Mouse (Mus musculus) embryonic facial prominence, embryonic 13.5 days (tissue): ENCODE results near the gene Atp5mpl. TPM values are rescaled to one million over a fixed set of nuclear protein-coding genes. Genes with fewer than 3 reads are reported as not detected.

Experiments
- ATAC-seq: fragments of 200-750 bp; cut with Nextera tagmentation; 2 replicates; pipeline ENCODE4 v1.8.0; 2017; ENCODE audit warnings: low read depth; ENCODE audit not compliant: insufficient number of reproducible peaks, insufficient read depth, low FRiP score, low TSS enrichment
- H3K27ac ChIP-seq: fragments of 300-500 bp; sonication (generic); 2 replicates; pipeline ENCODE4 v1.5.1; 2015; ENCODE audit warnings: moderate library complexity, mild to moderate bottlenecking, inconsistent platforms
- H3K27me3 ChIP-seq: fragments of 300-500 bp; sonication (generic); 2 replicates; pipeline ENCODE4 v1.6.1; 2015; ENCODE audit warnings: mild to moderate bottlenecking, inconsistent platforms
- H3K36me3 ChIP-seq: fragments of 300-500 bp; sonication (generic); 2 replicates; pipeline ENCODE4 v1.6.1; 2015; ENCODE audit warnings: mild to moderate bottlenecking, inconsistent platforms
- H3K4me1 ChIP-seq: fragments of 300-500 bp; sonication (generic); 2 replicates; pipeline ENCODE4 v1.6.1; 2015; ENCODE audit warnings: inconsistent platforms
- H3K4me2 ChIP-seq: fragments of 300-500 bp; sonication (generic); 2 replicates; pipeline ENCODE4 v1.6.1; 2015; ENCODE audit warnings: moderate library complexity, mild to moderate bottlenecking, inconsistent platforms
- H3K4me3 ChIP-seq: fragments of 300-500 bp; sonication (generic); 2 replicates; pipeline ENCODE4 v1.5.1; 2015; ENCODE audit warnings: mild to moderate bottlenecking, inconsistent platforms
- H3K9ac ChIP-seq: fragments of 300-500 bp; sonication (generic); 2 replicates; pipeline ENCODE4 v1.6.1; 2015; ENCODE audit warnings: mild to moderate bottlenecking, inconsistent platforms
- H3K9me3 ChIP-seq: fragments of 300-500 bp; sonication (generic); 2 replicates; pipeline ENCODE4 v1.6.1; 2016; ENCODE audit warnings: inconsistent platforms
- WGBS: fragments of 180-500 bp; shearing (Covaris S2); methylation state at CpG from one replicate; pipeline ENCODE4 v1.1.7; 2015; ENCODE audit warnings: mixed read lengths; 5-methylcytosine and 5-hydroxymethylcytosine counted together
- polyA plus RNA-seq: library from polyadenylated mRNA; unstranded; fragments of >200 nt; fragmentation: Nextera tagmentation; extraction: Ambion mirVana; gene quantifications from 2 replicates; pipeline ENCODE4 v1.2.1, GENCODE M21; 2015

The Atp5mpl gene
- polyA plus RNA-seq, 1 experiment from 2014 or later: 681 TPM

DNA sequence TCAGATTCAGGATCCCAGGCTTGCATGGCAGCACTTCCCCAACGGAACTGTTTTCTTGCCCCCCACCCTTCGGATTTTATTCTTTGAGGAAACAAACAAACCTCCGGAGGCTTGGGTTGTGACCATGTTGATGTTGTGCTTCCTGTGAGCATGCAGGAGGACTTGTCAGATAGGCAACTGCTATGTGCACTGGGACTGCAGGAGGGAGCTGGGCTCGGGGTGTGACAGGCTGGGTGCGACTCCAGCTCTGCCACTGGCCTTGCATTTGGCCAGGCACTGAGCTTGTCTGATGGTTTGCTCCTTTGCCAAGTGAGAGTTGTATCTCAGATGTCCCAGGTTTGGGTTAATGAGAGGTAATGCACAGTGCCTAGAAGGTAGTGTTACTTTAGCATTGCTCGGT lies 11.5 kb upstream of the Atp5mpl start:
- H3K9me3 ChIP-seq: no peaks in the 10 kb centered on the region
- peaks cover 11% of the 10 kb centered on the region for H3K4me1 ChIP-seq
- no peak overlapping the region for H3K27ac ChIP-seq
- H3K4me3 ChIP-seq: no peak overlapping the region
- no peak for ATAC-seq
- WGBS: 80% methylated on average over 6 of the region's 6 CpGs
- no peak overlapping the region for H3K9ac ChIP-seq
- H3K27me3 ChIP-seq: no peaks in the 10 kb centered on the region
- H3K4me2 ChIP-seq: no peak overlapping the region
- H3K36me3 ChIP-seq: no peaks in the 10 kb centered on the region

DNA sequence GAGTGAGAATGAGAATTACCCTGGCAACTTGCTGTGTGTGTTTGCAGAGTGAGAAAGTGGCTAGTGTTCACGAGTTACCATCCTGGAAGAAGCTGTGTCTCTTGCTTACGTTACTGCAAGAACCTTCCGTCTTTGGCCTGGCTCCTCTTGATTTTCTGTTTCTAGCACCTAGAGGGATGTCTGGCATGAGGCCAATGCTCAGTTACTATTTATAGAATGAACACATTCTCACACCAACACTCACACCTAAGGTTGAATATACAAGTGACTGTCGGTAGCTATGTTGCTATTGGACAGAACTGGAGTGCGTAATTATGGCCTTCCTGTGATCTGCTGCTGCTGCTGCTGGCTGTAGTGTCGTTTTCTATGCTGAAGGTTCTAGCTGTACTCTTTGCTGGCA lies 10.4 kb upstream of the Atp5mpl start:
- ATAC-seq: no peak
- no peaks in the 10 kb centered on the region for H3K36me3 ChIP-seq
- H3K27me3 ChIP-seq: no peaks in the 10 kb centered on the region
- no peak overlapping the region for H3K4me3 ChIP-seq
- 44% methylated on average over 6 of the region's 6 CpGs for WGBS
- no peak overlapping the region for H3K9ac ChIP-seq
- no peaks in the 10 kb centered on the region for H3K9me3 ChIP-seq
- no peak overlapping the region for H3K4me2 ChIP-seq
- no peak overlapping the region; the same call in 1 of the 2 replicates for H3K27ac ChIP-seq
- peaks cover 11% of the 10 kb centered on the region for H3K4me1 ChIP-seq

DNA sequence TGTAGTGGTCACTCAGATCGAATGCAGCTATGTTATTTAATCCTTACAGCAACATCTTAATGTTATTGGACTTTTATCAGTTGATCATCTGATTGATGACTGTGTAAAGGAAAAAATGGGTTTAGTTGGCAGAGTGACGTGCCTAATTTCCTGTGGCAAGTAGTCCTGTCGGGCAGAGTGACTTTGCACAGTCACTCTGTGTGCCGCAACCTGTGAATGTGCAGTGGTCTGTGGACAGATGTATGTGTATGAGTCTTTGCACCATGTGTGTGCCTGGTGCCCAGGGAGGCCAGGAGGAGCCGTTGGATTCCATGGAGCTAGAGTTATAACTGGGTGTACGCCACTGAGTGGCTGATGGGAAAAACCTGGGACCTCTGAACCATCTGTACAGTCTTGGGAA lies 7.8 kb upstream of the Atp5mpl start:
- 75% methylated on average over 6 of the region's 6 CpGs for WGBS
- Histone ChIP-seq H3K27me3 (no peaks in the 10 kb centered on the region), H3K36me3 (no peaks in the 10 kb centered on the region), H3K4me3 (no peak overlapping the region), H3K4me2 (no peak overlapping the region), H3K9ac (no peak overlapping the region), H3K27ac (no peak overlapping the region), H3K9me3 (no peaks in the 10 kb centered on the region), H3K4me1 (peaks cover 11% of the 10 kb centered on the region)
- ATAC-seq: no peak

DNA sequence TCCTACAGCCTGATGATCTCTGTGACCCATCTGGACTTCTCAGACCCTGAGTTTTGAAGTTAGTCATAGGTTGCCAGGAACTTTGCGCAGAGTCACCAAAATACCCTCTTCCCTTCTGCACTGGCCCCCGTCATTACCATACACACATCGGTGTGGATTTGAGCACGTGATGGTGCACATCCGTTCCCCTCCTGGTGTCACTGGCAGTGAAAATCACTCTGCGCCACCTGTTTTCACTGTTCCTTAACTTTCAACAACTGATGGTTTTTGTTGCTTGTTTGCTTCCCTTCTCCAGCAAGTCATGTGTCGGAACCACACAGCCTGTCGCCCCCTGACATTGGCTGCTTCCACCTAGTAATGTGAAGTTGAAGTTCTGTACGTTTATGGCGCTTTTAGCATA lies 5.7 kb upstream of the Atp5mpl start:
- no peak for ATAC-seq
- peaks cover 10% of the 10 kb centered on the region for H3K4me1 ChIP-seq
- H3K27me3 ChIP-seq: no peaks in the 10 kb centered on the region
- no peaks in the 10 kb centered on the region for H3K36me3 ChIP-seq
- no peak overlapping the region for H3K4me2 ChIP-seq
- no peaks in the 10 kb centered on the region for H3K9me3 ChIP-seq
- no peak overlapping the region for H3K9ac ChIP-seq
- 89% methylated on average over 10 of the region's 10 CpGs for WGBS
- H3K4me3 ChIP-seq: no peak overlapping the region
- H3K27ac ChIP-seq: no peak overlapping the region

DNA sequence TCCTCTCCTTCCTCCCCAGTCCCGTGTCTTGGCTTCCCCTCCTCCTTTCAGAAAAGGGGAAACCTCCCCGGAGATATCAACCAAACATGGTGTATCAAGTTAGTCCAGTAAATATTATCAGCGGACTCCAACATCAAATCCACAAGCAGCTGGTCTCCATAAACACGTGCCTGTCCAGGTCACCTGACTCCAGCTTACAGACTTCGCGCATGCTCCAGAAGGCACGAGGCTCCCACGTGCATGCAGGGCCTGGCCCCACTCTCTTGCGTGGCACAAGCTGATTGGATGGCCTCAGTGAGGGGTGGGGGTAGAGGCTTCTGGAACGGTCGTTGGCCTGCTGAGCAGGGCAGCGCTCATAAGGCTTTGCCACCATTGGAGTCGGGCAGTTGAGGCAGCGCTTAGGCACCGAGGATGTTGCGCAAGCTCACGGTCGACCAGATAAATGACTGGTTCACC lies 4.5 kb upstream of the Atp5mpl start, which contains the start of gene Tdrd9:
Gene Tdrd9, plus strand, starts transcription at position 329 of the 456 bp plus-strand sequence.
- Histone ChIP-seq H3K9me3 (no peaks in the 10 kb centered on the region), H3K36me3 (no peaks in the 10 kb centered on the region), H3K4me3 (no peak within 1 kb of the TSS), H3K27ac (no peak within 1 kb of the TSS), H3K9ac (no peak within 1 kb of the TSS), H3K27me3 (no peaks in the 10 kb centered on the region), H3K4me2 (no peak within 1 kb of the TSS), H3K4me1 (peaks cover under 1% of the 10 kb centered on the region)
- ATAC-seq: no peak
- WGBS: 85% methylated on average over 18 of the region's 18 CpGs

DNA sequence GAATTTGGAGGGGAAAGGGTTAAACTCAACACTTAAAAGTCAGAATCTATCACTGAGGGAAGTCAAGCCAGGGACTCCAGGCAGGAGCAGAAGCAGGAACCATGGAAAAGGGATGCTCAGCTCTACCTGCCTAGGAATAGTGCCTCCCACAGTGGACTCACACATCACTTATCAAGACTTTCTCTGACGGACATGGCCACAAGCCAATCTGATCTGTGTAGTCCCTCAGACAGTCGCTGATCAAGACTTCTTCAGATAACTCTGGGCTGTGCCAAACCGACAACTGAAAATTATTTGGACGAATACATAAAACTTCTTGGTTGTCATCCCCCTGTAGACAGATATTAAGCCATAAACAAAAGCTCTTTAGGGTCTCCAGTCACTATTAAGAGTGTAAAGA lies 3.3 kb upstream of the Atp5mpl start:
- no peaks in the 10 kb centered on the region for H3K36me3 ChIP-seq
- H3K9me3 ChIP-seq: no peaks in the 10 kb centered on the region
- H3K9ac ChIP-seq: no peak overlapping the region
- 85% methylated on average over 4 of the region's 4 CpGs for WGBS
- H3K27ac ChIP-seq: no peak overlapping the region
- H3K4me1 ChIP-seq: peaks cover 12% of the 10 kb centered on the region
- H3K4me2 ChIP-seq: no peak overlapping the region
- H3K4me3 ChIP-seq: no peak overlapping the region
- H3K27me3 ChIP-seq: no peaks in the 10 kb centered on the region
- ATAC-seq: no peak

DNA sequence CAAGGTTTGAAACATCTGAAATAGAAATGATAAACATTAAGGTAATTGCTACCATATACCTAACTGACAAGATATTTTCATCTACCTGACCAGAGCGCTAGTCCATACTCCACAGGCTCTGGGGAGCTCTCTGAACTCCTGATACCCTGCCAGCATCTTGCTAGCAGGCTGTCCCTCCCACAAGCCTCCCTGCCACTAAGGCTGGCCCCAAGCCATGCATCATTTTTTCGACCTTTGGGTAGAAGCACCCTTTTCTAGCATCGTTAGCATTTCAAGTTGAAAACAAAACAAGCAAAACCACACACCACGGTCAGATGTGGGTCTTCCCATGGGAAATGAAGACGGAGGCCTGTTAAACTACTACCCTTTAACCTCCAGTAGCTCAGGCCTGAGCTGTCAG lies 3.4 kb downstream of the Atp5mpl start:
- 88% methylated on average over 5 of the region's 5 CpGs for WGBS
- no peak overlapping the region for H3K9ac ChIP-seq
- ATAC-seq: no peak
- no peak overlapping the region for H3K4me2 ChIP-seq
- H3K27me3 ChIP-seq: no peaks in the 10 kb centered on the region
- H3K27ac ChIP-seq: no peak overlapping the region
- H3K4me3 ChIP-seq: no peak overlapping the region
- H3K4me1 ChIP-seq: peaks cover 14% of the 10 kb centered on the region
- no peaks in the 10 kb centered on the region for H3K9me3 ChIP-seq
- peaks cover 39% of the 10 kb centered on the region for H3K36me3 ChIP-seq

DNA sequence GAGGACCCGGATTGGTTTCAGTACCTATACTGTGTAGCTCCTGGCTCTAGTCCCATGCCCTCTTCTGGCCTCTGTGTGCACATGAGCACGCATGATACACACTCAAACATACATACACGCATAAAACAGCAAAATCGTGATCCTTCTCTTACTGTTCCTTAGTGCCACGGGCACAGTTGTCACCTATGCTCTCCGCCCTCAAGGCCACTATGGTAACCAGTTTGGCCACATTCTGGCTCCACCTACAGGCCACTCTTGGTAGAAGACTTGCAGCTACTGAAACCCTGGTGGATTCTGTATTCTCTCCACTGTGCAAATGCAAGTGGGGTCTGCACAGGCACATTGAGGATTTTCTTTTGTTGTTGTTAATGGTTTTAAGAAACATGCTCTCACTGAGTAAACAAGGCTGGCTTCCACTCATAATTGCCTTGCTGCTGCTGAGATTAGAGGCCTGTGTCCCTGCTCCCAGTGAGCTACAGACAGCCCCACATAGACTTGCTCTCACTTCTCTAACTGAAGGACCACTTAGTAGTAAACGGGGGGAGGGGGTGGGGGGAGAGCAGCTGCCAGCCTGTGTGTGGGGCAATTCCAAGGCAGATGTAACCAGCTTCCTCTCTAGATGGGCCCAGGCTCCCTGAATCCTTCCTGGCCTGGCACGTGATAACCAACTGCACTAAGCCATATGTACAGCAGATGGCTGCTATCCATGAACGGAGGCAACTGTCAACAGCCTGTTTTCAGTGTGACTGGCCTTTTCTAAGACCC lies 8.5 kb downstream of the Atp5mpl start:
- H3K9ac ChIP-seq: no peak overlapping the region
- no peak for ATAC-seq

DNA sequence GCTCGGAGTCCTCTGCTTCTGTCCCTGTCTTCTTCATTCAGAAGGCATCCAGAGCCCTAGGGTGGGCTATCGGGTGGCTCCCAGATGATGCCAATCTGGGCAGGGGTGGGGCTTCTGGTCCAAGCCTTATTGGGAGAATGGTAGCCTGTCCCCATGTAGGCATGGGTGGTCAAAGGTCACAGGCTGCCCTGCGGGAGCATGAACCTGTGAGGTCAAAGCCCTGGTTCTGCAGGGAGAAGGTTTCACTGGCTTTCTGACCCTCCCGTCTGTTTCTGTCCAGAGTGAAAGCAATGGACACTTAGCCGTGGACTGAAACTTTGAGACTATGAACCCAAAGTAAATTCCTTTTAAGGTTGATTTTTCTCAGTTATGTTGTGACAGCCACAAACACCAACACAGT lies 10.6 kb downstream of the Atp5mpl start:
- Histone ChIP-seq H3K4me1 (peaks cover 15% of the 10 kb centered on the region), H3K4me3 (no peak overlapping the region), H3K9ac (no peak overlapping the region), H3K36me3 (peaks cover 21% of the 10 kb centered on the region), H3K27ac (no peak overlapping the region), H3K9me3 (no peaks in the 10 kb centered on the region), H3K27me3 (no peaks in the 10 kb centered on the region), H3K4me2 (no peak overlapping the region)
- ATAC-seq: no peak
- 56% methylated on average over 5 of the region's 5 CpGs for whole genome bisulfite sequencing

More for the DNA sequence above, 8.5 kb downstream of the Atp5mpl start:
- Histone ChIP-seq H3K27me3 (no peaks in the 10 kb centered on the region), H3K4me1 (0 out of 2 replicates have a peak, but pooled peaks cover 4% of the 10 kb centered on the region), H3K27ac (no peak overlapping the region), H3K9me3 (no peaks in the 10 kb centered on the region), H3K4me3 (no peak overlapping the region), H3K36me3 (peaks cover 39% of the 10 kb centered on the region), H3K4me2 (no peak overlapping the region)
- WGBS: 45% methylated on average over 9 of the region's 9 CpGs

DNA sequence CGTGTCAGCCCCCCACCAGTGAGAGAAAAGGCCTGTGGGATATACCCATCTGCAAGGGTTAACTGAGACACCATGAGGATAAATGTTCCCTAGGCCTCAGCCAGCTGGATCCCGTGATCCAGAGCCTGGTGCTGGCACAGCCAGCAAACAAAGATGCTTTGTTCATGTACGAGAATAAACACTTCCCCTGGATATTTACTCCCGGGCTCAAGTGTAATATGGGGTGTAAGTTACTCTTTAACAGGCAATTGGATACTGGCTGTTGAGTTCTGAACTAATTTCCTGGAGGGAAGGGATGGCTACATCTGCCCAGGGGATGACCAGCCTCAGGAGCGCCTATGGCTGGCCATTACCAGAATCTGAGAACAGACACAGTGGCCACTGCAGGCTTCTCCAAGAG lies 15.1 kb downstream of the Atp5mpl start:
- H3K4me3 ChIP-seq: no peak overlapping the region
- H3K27me3 ChIP-seq: no peaks in the 10 kb centered on the region
- H3K27ac ChIP-seq: peak overlapping the region; percentile 60; the same call in 1 of the 2 replicates
- H3K36me3 ChIP-seq: no peaks in the 10 kb centered on the region
- H3K9ac ChIP-seq: no peak overlapping the region
- H3K9me3 ChIP-seq: no peaks in the 10 kb centered on the region
- no peak for ATAC-seq
- H3K4me1 ChIP-seq: peaks cover 11% of the 10 kb centered on the region
- no peak overlapping the region for H3K4me2 ChIP-seq
- WGBS: 28% methylated on average over 5 of the region's 5 CpGs

DNA sequence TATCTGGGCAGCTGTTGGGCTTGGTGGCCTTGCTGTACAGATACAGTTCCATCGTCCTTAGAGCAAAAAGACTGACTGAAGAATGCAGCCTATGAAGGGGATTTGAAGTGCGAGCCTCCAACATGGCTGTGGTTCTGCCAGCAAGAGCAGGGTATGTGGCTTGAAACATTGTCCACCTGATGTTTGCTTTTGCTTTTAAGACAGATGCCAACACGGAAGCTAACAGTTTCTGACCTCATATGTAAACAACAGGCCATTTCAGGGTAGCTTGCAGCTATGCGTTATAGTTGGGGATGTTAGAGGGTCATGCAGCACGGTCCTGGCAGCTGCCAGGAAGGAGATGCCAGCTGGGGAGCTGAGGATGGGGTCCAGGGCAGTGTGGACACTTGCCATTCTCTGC lies 16.3 kb downstream of the Atp5mpl start:
- Histone ChIP-seq H3K9ac (no peak overlapping the region), H3K4me2 (no peak overlapping the region), H3K4me3 (no peak overlapping the region), H3K27me3 (no peaks in the 10 kb centered on the region), H3K9me3 (no peaks in the 10 kb centered on the region), H3K36me3 (no peaks in the 10 kb centered on the region), H3K4me1 (peaks cover 15% of the 10 kb centered on the region), H3K27ac (no peak overlapping the region)
- WGBS: 84% methylated on average over 5 of the region's 5 CpGs
- ATAC-seq: no peak

DNA sequence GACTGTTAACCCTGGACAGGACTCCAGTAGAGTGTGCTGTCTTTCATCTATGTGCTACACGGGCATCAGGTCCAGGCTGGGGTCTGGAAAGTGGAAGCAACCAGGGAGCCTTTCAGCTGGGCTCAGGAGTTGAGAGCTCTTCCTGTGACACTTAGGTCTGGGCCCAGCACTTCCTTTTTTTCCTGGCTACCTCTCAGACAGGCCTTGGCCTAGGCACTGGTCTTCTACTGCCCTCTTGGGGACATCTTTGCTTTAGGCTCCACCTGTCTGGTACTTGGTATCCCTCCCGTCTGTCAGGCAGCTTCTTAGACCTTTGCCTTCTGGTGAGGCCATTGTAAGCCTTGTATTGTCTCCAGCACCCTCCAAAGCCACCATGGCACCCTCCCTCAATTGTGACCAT lies 20.1 kb downstream of the Atp5mpl start:
- WGBS: 41% methylated on average over 2 of the region's 2 CpGs
- H3K27me3 ChIP-seq: no peaks in the 10 kb centered on the region
- no peak overlapping the region for H3K9ac ChIP-seq
- H3K27ac ChIP-seq: 0 out of 2 replicates have a peak overlapping the region, but pooled peaks have one; percentile 22
- no peaks in the 10 kb centered on the region for H3K36me3 ChIP-seq
- H3K4me2 ChIP-seq: no peak overlapping the region
- peaks cover 19% of the 10 kb centered on the region for H3K4me1 ChIP-seq
- no peaks in the 10 kb centered on the region for H3K9me3 ChIP-seq
- no peak for ATAC-seq
- H3K4me3 ChIP-seq: no peak overlapping the region
